8 mouse cellular contexts compared by ENCODE assay signal in the genomic region with DNA sequence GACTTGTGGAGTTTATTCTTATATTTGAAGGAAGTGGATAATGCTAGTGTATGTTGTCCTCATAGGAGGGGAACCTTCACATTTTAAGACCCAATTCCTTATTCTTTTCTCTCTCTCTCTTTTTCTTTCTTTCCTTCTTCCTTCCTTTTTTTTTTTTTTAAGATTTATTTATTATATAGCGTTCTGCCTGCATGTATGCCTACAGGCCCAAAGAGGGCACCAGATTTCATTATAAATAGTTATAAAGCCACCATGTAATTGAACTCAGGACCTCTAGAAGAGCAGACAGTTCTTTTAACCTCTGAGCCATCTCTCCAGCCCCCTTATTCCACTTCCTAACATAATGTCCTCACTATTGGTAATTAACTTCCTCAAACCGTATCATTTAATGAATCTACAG. TPM values are rescaled to one million over a fixed set of nuclear protein-coding genes. Genes with fewer than 3 reads are reported as not detected.
DNase-seq lines count a peak whose midpoint lies in the region; ATAC-seq and TF ChIP-seq lines count a peak whose summit lies in the region.

No protein-coding gene starts in this region.

- H3K9ac ChIP-seq in limb, embryonic 11.5 days (ENCODE audit: low read length) = peak overlapping the region; percentile 62

- peak overlapping the region; percentile 97 for H3K4me3 ChIP-seq in testis, adult 2 months (ENCODE audit: control insufficient read depth, low read depth, low read length)
- H3K4me3 ChIP-seq in limb, embryonic 11.5 days (ENCODE audit: low read depth, low read length) = peak overlapping the region; percentile 85
- H3K4me3 ChIP-seq in small intestine, adult 2 months (ENCODE audit: low read depth, low read length) = peak overlapping the region; percentile 68

- no peak for ATAC-seq in CD4-positive, CD25-positive, alpha-beta regulatory T cell, adult 4 months
- ATAC-seq in limb, embryonic 11.5 days (ENCODE audit: insufficient number of reproducible peaks, low FRiP score, low TSS enrichment, low read depth) = no peak
- no peak for ATAC-seq in monocyte, adult 5-6 weeks (replicated peaks; ENCODE audit: insufficient number of reproducible peaks, low FRiP score, low TSS enrichment, poor library complexity, severe bottlenecking)

- H3K36me3 ChIP-seq in testis, adult 2 months (ENCODE audit: control insufficient read depth, insufficient read depth, low read length) = peaks cover 2% of the 10 kb centered on the region; the same call in 1 of the 2 replicates
- H3K36me3 ChIP-seq in limb, embryonic 11.5 days (ENCODE audit: control insufficient read depth, insufficient read depth, low read length) = no peaks in the 10 kb centered on the region; the same call in 1 of the 2 replicates
- peaks cover 15% of the 10 kb centered on the region for H3K36me3 ChIP-seq in small intestine, adult 2 months (ENCODE audit: control insufficient read depth, insufficient read depth, low read length)

- no peak for TF ChIP-seq CTCF in testis, adult 2 months (IDR thresholded peaks at IDR 0.05; ENCODE audit: control insufficient read depth, insufficient read depth, insufficient replicate concordance, low read depth, low read length)
- no peak for TF ChIP-seq CTCF in small intestine, adult 2 months (IDR thresholded peaks at IDR 0.05; ENCODE audit: extremely low read depth, insufficient read length, insufficient replicate concordance, low read depth, low read length)

- WGBS in limb, embryonic 11.5 days = 34% methylated on average over 2 of the region's 2 CpGs
- 12% methylated on average over 2 of the region's 2 CpGs for WGBS in small intestine, adult 2 months

- peak overlapping the region; percentile 79 for H3K27ac ChIP-seq in testis, adult 2 months (ENCODE audit: control insufficient read depth, insufficient read depth, low read depth, low read length)
- no peak overlapping the region for H3K27ac ChIP-seq in limb, embryonic 11.5 days (replicated peaks; ENCODE audit: low read depth, low read length)
- peak overlapping the region; percentile 52 for H3K27ac ChIP-seq in small intestine, adult 2 months (ENCODE audit: insufficient read depth, low read depth, low read length)

- peak; percentile 42 for DNase-seq in CD4-positive, CD25-positive, alpha-beta regulatory T cell, adult 2 months (ENCODE audit: low read depth, low spot score)
- DNase-seq in testis, postnatal 10 days (ENCODE audit: low spot score) = no peak
- DNase-seq in limb, embryonic 11.5 days (ENCODE audit: low spot score) = no peak
- no peak for DNase-seq in spleen, adult 12 weeks (ENCODE audit: low spot score)

- H3K4me2 ChIP-seq in limb, embryonic 11.5 days (ENCODE audit: low read depth, severe bottlenecking) = peak overlapping the region; percentile 77

- no peaks in the 10 kb centered on the region for H3K27me3 ChIP-seq in testis, adult 2 months (ENCODE audit: control insufficient read depth, insufficient read depth, low read length)
- no peaks in the 10 kb centered on the region for H3K27me3 ChIP-seq in limb, embryonic 11.5 days (ENCODE audit: control insufficient read depth, insufficient read depth, low read length)
- H3K27me3 ChIP-seq in small intestine, adult 2 months (ENCODE audit: control insufficient read depth, insufficient read depth, low read length) = no peaks in the 10 kb centered on the region

- no peaks in the 10 kb centered on the region for H3K9me3 ChIP-seq in limb, embryonic 11.5 days (ENCODE audit: control insufficient read depth, low read length)

- no peak for TF ChIP-seq POLR2A in testis, adult 2 months (IDR thresholded peaks at IDR 0.05; ENCODE audit: control insufficient read depth, low read depth, low read length)
- TF ChIP-seq POLR2A in small intestine, adult 2 months (IDR thresholded peaks at IDR 0.05; ENCODE audit: low read depth, low read length) = no peak

- peaks cover 2% of the 10 kb centered on the region; the same call in 1 of the 2 replicates for H3K4me1 ChIP-seq in testis, adult 2 months (ENCODE audit: control insufficient read depth, insufficient read depth, low read length)
- no peaks in the 10 kb centered on the region for H3K4me1 ChIP-seq in limb, embryonic 11.5 days (ENCODE audit: control insufficient read depth, insufficient read depth, low read length)
- H3K4me1 ChIP-seq in small intestine, adult 2 months (ENCODE audit: control insufficient read depth, insufficient read depth, insufficient read length, low read length) = no peaks in the 10 kb centered on the region

RNA-seq across cellular contexts. Expression of gene Gpatch11, which starts 0.7 kb away (rescaled TPM):
- 100 to 1,000 TPM in 1 of 2 experiments, 10 to 100 TPM in 1; 92.7 to 113 TPM for polyA plus RNA-seq in CD4-positive, CD25-positive, alpha-beta regulatory T cell, adult 4 months (2017; shearing (Covaris generic))
- polyA plus RNA-seq in testis, adult 2 months (2012; rRNA removed) = 12.6 and 17.3 TPM in 2 replicates
- polyA plus RNA-seq in limb, embryonic 11.5 days (2014; fragmentation: Nextera tagmentation; extraction: Ambion mirVana) = 43.2 and 43.6 TPM in 2 replicates
- 4.6 and 6.5 TPM in 2 replicates for polyA plus RNA-seq in small intestine, adult 2 months (2012; rRNA removed)
- total RNA-seq in monocyte, adult 5-6 weeks (2017) = 57.6 to 86.9 TPM (median 66.9 TPM) in 3 replicates

RNA-seq across cellular contexts. Expression of gene Heatr5b, which starts 0.9 kb away (rescaled TPM):
- polyA plus RNA-seq in CD4-positive, CD25-positive, alpha-beta regulatory T cell, adult 4 months (2017; shearing (Covaris generic)) = 10 to 100 TPM; 11.1 to 21.3 TPM
- polyA plus RNA-seq in testis, adult 2 months (2012; rRNA removed) = 14.8 and 16.1 TPM in 2 replicates
- 13.2 and 14.9 TPM in 2 replicates for polyA plus RNA-seq in limb, embryonic 11.5 days (2014; fragmentation: Nextera tagmentation; extraction: Ambion mirVana)
- 4.8 and 9.6 TPM in 2 replicates for polyA plus RNA-seq in small intestine, adult 2 months (2012; rRNA removed)
- 12.3 to 29.5 TPM (median 25.0 TPM) in 3 replicates for total RNA-seq in monocyte, adult 5-6 weeks (2017)

RNA-seq across cellular contexts. Expression of gene Eif2ak2, which starts 46.3 kb away (rescaled TPM):
- polyA plus RNA-seq in CD4-positive, CD25-positive, alpha-beta regulatory T cell, adult 4 months (2017; shearing (Covaris generic)) = 10 to 100 TPM; 28.9 to 51.1 TPM
- polyA plus RNA-seq in testis, adult 2 months (2012; rRNA removed) = 3.8 and 4.1 TPM in 2 replicates
- polyA plus RNA-seq in limb, embryonic 11.5 days (2014; fragmentation: Nextera tagmentation; extraction: Ambion mirVana) = 8.2 and 8.6 TPM in 2 replicates
- polyA plus RNA-seq in small intestine, adult 2 months (2012; rRNA removed) = 0.77 and 2.6 TPM in 2 replicates
- 20.6 to 56.7 TPM (median 46.8 TPM) in 3 replicates for total RNA-seq in monocyte, adult 5-6 weeks (2017)
